Mouse (Mus musculus) bone marrow, adult 2 months (tissue): ENCODE results near the gene Gpr35. TPM values are rescaled to one million over a fixed set of nuclear protein-coding genes. Genes with fewer than 3 reads are reported as not detected.
"Not testable (repeated sequence)": the region's sequence is repeated elsewhere in the genome, so short reads cannot be mapped to it uniquely, and the experiment has no call there.

Experiments
- H3K27ac ChIP-seq: fragments of 200-500 bp; 2 replicates; pipeline ENCODE4 v1.5.1; 2012; ENCODE audit warnings: low read depth, mild to moderate bottlenecking, control low read depth, inconsistent platforms, low read length; ENCODE audit not compliant: control insufficient read depth, poor library complexity, insufficient read depth
- H3K4me1 ChIP-seq: fragments of 200-500 bp; 2 replicates; pipeline ENCODE4 v1.6.1; 2011; ENCODE audit warnings: low read length; ENCODE audit not compliant: control insufficient read depth, insufficient read depth
- H3K4me3 ChIP-seq: fragments of 200-500 bp; replicated peaks from 2 replicates; pipeline ENCODE3; 2011; ENCODE audit warnings: mild to moderate bottlenecking, low read depth, low read length, control low read depth; ENCODE audit not compliant: control insufficient read depth
- CTCF ChIP-seq: fragments of 200-500 bp; IDR thresholded peaks from 2 replicates; pipeline ENCODE4 v1.5.1; 2011; ENCODE audit warnings: low read length, control low read depth; ENCODE audit not compliant: control insufficient read depth, insufficient read depth
- POLR2A ChIP-seq: fragments of 200-500 bp; IDR thresholded peaks from 2 replicates; pipeline ENCODE4 v1.6.1; 2011; ENCODE audit warnings: low read depth, mild to moderate bottlenecking, control low read depth, low read length, borderline replicate concordance; ENCODE audit not compliant: control insufficient read depth
- WGBS: fragments of 180-500 bp; shearing (Covaris S2); methylation state at CpG from one replicate; pipeline ENCODE4 v1.1.7; 2018; 5-methylcytosine and 5-hydroxymethylcytosine counted together
- polyA plus RNA-seq: library from polyadenylated mRNA; stranded (reverse); fragments of >200 nt; gene quantifications from 2 replicates; pipeline ENCODE4 v1.2.4, GENCODE M21; 2011; ENCODE audit warnings: low replicate concordance; ENCODE audit not compliant: missing spikeins, insufficient read depth, insufficient read length

The Gpr35 gene
- polyA plus RNA-seq, 1 experiment: 5.0 TPM

- WGBS: 81% methylated on average over 1 of the region's 1 CpGs
- Histone ChIP-seq H3K4me3 (no peak overlapping the region), H3K4me1 (no peaks in the 10 kb centered on the region; the same call in 1 of the 2 replicates), H3K27ac (no peak overlapping the region)
- TF ChIP-seq CTCF (no peak), POLR2A (no peak)
Measured at GRCm38 (mm10) chr1:92958999-92959398, 8.3 kb downstream of the Gpr35 start.

GRCm38 (mm10) chr1:92970791-92971190, 20.1 kb downstream of the Gpr35 start:
- not testable (repeated sequence) for H3K4me3 ChIP-seq
- 79% methylated on average over 6 of the region's 6 CpGs for WGBS

GRCm38 (mm10) chr1:92971879-92972795, 21.5 kb downstream of the Gpr35 start:
- no peaks in the 10 kb centered on the region; the same call in 1 of the 2 replicates for H3K4me1 ChIP-seq
- no peak for TF ChIP-seq POLR2A
- TF ChIP-seq CTCF: no peak
- H3K27ac ChIP-seq: peak overlapping the region; percentile 65; the same call in 1 of the 2 replicates
- H3K4me3 ChIP-seq: no peak overlapping the region
- 35% methylated on average over 7 of the region's 7 CpGs for WGBS

More at GRCm38 (mm10) chr1:92970791-92971190, 20.1 kb downstream of the Gpr35 start:
- not testable (repeated sequence) for H3K4me1 ChIP-seq, H3K27ac ChIP-seq

GRCm38 (mm10) chr1:92972854-92973253, 22.2 kb downstream of the Gpr35 start:
- no peak overlapping the region for H3K4me3 ChIP-seq
- WGBS: 0% methylated on average over 1 of the region's 1 CpGs

GRCm38 (mm10) chr1:92976141-92976566, 25.5 kb downstream of the Gpr35 start:
- Histone ChIP-seq H3K27ac (peak overlapping the region; percentile 14; the same call in 1 of the 2 replicates), H3K4me3 (no peak overlapping the region), H3K4me1 (no peaks in the 10 kb centered on the region; the same call in none of the 2 replicates)
- WGBS: 67% methylated on average over 6 of the region's 6 CpGs
- TF ChIP-seq CTCF (no peak), POLR2A (no peak)

More at GRCm38 (mm10) chr1:92972854-92973253, 22.2 kb downstream of the Gpr35 start:
- Histone ChIP-seq H3K4me1 (no peaks in the 10 kb centered on the region; the same call in none of the 2 replicates), H3K27ac (peak overlapping the region; percentile 59)
- TF ChIP-seq CTCF: no peak
- TF ChIP-seq POLR2A: no peak

GRCm38 (mm10) chr1:92978645-92979044, 28.0 kb downstream of the Gpr35 start:
- 62% methylated on average over 7 of the region's 7 CpGs for WGBS
- no peak overlapping the region for H3K4me3 ChIP-seq
- H3K4me1 ChIP-seq: no peaks in the 10 kb centered on the region; the same call in none of the 2 replicates
- H3K27ac ChIP-seq: no peak overlapping the region
- TF ChIP-seq CTCF (no peak), POLR2A (no peak)

GRCm38 (mm10) chr1:92979073-92979602, 28.5 kb downstream of the Gpr35 start:
- no peak overlapping the region for H3K27ac ChIP-seq
- no peak overlapping the region for H3K4me3 ChIP-seq
- TF ChIP-seq POLR2A: no peak
- TF ChIP-seq CTCF: no peak
- H3K4me1 ChIP-seq: no peaks in the 10 kb centered on the region; the same call in none of the 2 replicates
- 70% methylated on average over 11 of the region's 11 CpGs for WGBS

- Histone ChIP-seq H3K4me1 (no peaks in the 10 kb centered on the region; the same call in none of the 2 replicates), H3K4me3 (no peak overlapping the region), H3K27ac (no peak overlapping the region)
- no peak for TF ChIP-seq POLR2A
- no peak for TF ChIP-seq CTCF
- 45% methylated on average over 7 of the region's 7 CpGs for WGBS
Measured at GRCm38 (mm10) chr1:92981056-92981845, 30.6 kb downstream of the Gpr35 start.
